Mouse (Mus musculus) cerebellum, adult 2 months (tissue): Measurements from ENCODE around the gene Bdkrb2.

Experiments used
- CTCF ChIP-seq: fragments of 200-500 bp; IDR thresholded peaks from 2 replicates; pipeline ENCODE4 v1.5.1; 2011; ENCODE audit warnings: low read depth, mild to moderate bottlenecking, control low read depth, low read length, moderate library complexity, borderline replicate concordance; ENCODE audit not compliant: insufficient read depth
- POLR2A ChIP-seq: fragments of 200-500 bp; IDR thresholded peaks from 2 replicates; pipeline ENCODE4 v1.6.1; 2011; ENCODE audit warnings: low read length, control low read depth, borderline replicate concordance; ENCODE audit not compliant: insufficient read depth

GRCm38 (mm10) chr12:105584851-105585250 is 21.8 kb downstream of the Bdkrb2 start:
- TF ChIP-seq CTCF (peak; percentile 82), POLR2A (no peak)
